Mouse (Mus musculus): ENCODE data around the gene St3gal4.

The St3gal4 gene

DNA sequence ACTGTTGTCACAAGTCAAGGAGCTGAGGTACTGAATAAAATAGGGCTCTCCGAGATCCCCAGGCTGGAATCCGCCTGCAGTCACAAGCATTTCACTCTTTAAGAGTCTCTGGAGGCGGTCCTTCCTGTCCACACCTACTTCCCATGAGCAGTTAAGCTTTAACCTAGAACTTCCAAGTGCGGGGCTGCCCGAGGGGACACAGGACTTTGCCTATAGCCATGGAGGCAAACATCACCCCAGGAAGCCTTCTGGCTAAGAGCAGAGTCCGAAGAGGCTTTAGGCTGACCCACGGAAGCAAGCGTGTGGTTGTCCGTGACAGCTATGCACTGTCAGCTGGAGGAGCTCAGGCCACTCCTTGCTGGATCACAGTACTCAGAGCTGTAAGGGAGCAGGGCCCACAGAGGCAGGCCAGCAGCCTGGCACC, 9.9 kb upstream of the St3gal4 start:
- no peak for DNase-seq (ENCODE audit: low read depth, low spot score)

DNA sequence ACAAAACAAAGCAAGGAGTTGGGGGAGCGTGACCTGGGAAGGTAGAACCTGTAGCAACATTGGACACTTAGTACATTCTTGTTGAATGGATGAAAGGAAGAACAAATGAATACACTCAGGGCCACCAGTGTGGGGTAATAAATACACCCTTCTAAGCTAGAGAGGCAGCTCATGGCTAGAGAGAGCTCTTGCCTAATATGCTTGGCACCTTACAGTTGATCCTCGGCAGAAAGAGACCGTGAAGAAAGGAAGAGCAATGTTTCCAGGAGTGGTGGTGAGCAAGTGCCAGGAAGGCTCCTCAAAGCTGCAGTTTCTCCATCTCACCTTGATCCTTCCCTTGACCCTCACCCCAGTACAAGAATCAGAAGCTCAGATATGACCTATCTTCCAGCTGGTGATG, 9.5 kb upstream of the St3gal4 start:
- no peak for DNase-seq (ENCODE audit: low read depth, low spot score)

DNA sequence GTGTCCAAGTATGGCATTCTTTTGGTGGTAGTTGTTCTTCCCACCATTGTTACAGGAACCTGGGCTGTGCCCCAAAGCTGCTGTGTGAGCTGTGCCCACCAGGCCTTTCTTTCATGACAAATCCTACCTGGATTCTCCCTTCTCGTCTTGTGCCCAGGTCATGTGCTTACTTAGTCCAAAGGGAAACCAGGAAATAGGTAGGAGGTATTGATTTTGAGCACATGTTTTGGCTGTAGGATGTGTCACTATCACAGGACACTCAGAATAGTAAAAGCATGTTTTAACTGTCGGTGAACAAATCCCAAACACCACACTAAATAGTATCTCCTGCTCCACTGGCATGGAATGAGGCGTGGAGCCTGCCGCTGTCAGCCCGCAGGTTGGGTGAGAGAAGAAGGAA, 8.5 kb upstream of the St3gal4 start:
- DNase-seq (ENCODE audit: low read depth, low spot score): no peak

DNA sequence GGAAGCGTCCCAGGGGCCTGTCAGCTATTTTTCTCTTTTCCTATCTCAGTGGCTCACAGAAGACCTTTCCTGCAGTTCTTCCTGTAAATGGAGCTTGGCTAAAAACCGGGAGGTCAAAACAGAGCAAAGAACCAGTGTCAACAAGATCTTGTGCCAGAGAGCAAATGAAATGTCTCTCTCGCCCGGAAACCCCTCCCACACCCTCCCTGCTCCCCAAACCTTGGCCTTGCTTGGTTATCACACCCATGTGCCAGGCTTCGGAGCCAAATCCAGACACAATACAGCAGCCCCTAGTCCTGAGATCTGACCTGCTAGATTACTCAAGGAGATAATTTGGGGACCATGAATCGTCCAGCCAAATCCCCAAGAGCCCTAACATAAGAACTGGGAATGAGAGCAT, 8.1 kb upstream of the St3gal4 start:
- no peak for DNase-seq (ENCODE audit: low read depth, low spot score)

DNA sequence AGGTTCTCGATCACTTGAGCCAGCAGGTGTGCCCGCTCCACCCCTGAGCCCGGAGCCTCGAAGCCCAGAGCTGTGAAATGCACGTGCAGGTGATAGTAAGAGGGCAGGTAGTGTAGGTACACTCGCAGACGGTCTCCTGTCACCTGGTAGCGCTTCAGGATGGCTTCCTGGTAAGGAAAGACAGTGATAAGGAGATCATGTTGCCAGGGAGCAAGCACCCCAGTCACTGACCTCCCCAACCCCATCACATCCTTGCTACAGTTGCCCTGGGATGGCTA, 5.5 kb upstream of the St3gal4 start:
- no peak for DNase-seq (ENCODE audit: low read depth, low spot score)

DNA sequence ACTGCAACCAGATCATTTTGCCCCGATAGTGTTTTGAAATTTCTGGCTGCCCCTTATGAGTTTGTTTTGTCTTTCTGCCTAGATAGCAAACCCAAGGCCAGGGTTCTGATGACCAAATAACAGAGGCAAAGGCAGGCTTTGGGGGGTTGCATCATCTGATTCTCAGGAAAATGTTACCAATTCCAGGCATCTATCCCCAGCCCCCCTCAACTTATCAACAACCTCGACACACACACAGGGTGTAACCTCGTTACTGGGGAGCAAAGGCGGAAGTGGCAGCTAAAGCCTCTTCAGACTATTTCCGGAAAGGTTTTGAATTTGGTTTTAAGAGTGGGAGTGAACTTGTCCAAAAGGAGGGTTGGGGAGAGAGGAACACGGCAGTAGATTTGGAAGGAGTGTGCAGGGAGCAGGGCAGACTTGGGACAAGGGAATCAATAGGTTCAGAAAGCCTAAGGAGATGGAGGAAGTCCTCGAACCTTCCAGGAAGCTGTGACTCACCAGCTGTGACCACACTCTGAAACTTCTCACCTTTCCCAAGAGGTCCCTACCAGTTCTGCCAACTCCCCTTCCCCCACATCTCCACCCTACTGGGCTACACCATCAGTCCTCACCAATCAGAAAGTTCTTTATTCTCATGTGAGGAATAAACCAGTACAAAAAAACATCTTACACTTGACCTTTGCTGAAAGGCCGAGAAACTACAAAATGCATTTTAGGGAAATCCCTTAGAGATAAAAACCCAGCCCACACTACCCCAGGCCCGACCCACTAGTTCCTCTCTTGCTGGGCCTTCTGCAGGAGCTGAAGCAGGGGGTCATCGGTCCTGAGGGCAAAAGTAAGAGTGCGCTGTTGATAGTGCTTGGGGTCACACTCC, 5.0 kb upstream of the St3gal4 start:
- DNase-seq (ENCODE audit: low read depth, low spot score): no peak

DNA sequence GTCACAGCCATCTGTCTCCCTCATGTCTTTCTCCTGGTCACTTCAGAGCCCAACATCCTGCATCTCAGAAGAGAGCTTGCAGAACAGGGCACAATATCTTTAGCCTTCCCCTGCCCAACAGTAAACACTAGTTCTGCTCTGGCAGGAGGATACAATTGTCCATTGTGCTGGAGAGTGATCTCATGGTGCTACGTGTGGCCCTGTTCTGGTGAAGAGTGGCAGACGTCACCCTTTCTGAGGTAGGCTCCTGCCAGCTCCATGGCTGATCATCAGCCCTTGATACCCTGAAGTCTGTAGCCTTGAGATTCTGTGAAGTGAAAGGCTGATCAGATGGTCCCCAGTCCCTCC, 4.4 kb upstream of the St3gal4 start:
- no peak for DNase-seq (ENCODE audit: low read depth, low spot score)

DNA sequence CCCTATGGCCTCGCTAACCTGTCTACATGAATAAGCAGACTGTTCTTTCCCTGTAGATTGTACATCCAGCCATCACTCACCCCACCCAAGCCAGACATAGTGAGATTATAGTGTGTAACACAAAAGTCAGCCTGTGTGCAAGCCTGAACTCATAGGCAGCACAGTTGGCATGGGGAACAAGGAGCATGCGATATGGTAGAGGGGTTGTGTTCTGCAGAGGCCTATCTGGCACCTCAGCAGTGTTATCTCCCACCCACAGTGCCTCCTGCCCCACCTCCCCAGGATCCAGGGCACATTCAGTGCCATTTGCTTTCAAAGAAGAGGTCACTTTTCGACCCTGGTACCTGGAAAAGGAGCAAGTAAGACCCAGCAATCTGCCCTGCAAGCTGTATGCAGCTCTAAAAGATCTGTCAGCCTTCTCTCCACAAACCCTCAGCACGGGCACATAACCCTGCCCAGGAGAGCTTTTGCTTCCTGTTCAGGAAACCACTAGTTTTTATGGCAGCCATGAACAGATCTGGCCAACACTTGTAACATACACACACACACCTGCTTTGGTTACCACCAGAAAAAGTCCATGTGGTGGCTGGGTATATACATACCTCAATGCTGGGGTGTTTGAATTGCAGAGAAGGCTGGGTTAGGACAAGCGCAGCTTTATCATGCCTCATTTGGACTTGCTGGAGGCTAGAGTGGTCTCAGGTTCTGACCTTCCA, 3.6 kb upstream of the St3gal4 start:
- no peak for DNase-seq (ENCODE audit: low read depth, low spot score)

DNA sequence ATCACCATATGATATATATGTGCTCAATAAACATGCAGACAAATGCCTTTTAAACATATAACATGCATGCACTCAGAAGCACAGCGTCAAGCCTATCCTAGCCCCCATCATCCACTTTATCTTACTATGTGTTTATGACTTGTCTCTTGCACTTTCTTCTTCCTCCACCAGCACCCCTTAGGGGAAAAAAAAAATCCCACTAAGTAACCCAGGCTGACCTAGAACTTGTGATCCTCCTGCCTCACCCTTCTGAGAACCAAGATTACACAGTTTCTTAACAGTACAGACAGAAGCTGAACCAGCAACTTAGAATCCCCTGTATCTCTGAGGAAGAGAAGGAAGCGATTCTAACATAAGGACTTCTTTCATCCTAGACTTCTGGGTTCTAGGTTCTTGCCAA, 505 bp downstream of the St3gal4 start:
- no peak for DNase-seq (ENCODE audit: low read depth, low spot score)

DNA sequence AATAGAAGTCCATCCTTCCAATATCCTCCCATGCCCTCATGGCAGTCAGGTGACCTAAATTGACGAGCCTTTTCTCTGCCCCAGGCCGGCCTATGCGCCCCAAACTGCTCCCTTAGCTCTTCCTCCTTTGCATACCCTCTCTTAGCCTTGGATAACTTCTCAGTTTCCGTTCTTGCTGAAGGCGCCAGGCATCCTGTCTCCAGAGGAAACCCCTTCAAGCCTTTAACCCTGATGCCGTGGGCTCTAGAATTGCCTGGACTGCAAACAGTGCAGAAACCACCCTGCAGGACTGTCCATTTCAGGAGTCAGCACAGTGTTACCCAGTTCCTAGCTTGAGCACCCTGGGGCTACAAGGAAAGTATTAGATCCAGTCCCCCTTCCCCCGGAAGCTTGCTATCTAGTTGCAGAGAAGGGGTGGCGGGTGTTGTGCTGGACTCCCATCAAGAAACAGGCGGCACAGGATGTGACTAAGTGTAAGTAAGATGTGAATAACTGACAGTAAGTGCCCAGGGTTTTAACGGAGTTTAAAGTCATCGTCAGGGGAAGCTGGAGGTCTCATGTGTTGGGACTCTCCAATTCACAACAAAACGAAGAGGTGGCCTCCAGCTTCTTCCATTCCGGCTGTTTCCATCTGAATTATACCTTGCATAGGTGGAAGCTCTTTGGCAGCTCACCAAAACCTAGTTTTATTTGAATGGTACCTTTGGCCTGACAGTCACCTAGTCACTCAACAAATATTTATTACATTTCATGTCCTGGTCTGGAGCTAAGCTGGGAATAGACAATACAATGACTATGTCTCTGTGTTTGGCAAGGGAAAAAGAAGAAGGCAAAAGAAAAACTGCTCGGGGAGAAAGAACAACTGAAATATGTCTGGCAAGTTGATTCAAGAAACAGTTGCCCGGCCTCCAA, 1.4 kb downstream of the St3gal4 start:
- DNase-seq (ENCODE audit: low read depth, low spot score): peak; percentile 16

DNA sequence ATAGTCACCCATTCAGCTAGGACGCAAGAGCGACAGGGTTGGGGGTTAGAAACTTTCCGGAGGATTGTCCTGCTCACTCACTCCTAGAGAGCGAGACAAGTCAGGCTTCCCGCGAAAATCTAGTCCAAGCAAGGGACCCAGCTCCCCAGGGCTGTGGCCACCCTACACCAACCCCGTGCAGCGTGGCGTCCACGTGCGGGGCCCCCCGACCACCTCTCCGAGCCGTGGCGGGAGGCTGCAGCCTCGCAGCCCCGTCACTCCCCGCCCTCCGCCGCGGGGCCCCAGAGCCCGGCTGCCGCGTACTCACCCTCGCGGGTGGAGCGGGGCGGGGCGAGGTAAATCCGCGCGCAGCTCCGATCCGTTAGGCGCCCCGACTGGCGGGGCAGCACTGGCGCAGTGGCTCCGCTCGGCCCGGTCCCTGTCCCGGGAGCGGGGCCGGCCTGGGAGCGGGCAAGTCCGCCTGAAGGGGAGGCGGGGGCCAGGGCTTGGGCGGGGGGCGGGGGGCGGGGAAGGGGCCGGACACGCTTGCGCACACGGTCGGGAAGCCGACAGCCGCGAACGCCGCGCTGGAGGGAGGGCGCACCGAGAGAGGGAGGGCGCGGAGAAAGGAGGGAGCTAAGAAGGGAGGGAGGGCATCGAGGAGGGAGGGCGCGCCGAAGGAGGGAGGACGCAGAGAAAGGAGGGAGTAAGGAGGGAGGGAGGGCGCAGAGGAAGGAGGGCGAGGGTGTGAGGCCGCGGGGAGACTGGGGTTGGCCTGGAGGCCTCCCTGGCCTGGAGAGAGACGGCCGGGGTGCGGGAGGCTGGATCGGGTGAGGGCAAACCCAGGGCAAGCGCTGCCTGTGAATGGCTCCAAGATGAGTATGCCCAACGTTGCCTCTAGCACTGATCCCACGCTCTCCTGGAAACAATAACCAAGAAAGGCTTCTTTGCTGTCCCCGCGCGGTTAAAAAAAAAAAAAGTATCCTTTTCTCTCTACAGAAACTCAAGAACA, 2.4 kb downstream of the St3gal4 start:
- DNase-seq (ENCODE audit: low read depth, low spot score): peak; percentile 85

DNA sequence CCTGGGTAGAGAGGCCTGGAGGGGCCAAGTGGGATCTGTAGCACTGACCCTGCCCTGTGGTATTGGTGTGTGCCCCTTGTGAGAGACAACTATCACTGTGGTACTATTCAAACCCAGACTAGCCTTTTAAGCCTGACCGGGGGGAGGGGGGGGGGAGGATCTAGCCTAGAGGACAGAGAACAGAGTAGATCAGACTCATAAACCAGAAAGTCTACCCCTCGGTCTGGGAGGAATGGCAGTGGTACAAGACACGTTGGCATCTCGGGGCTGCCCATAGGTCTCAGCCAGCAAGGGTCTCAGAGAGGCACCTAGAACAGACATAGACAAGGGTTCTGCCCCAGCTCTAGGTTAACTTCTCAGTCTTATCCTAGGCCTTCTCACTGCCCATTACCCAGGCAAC, 3.3 kb downstream of the St3gal4 start:
- DNase-seq (ENCODE audit: low read depth, low spot score): no peak

DNA sequence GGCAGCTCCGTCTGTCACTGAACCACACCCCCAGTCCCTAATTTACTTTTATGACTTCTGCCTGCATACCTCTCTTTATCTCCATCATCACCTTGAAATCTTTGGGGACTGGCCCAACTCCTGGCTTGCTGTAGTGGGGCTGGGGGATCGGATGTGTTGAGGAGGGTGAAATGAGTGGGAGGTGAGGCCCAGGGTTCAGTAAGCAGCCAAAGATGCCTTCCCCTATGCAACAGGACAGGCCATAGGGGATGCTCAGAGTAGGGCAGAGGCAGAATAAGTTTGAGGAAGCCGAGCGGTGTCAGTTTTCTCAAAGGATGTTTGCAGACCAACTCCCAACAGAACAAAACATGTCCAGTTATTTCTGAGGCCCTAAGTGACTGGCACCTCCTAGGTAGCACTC, 3.8 kb downstream of the St3gal4 start:
- no peak for DNase-seq (ENCODE audit: low read depth, low spot score)

DNA sequence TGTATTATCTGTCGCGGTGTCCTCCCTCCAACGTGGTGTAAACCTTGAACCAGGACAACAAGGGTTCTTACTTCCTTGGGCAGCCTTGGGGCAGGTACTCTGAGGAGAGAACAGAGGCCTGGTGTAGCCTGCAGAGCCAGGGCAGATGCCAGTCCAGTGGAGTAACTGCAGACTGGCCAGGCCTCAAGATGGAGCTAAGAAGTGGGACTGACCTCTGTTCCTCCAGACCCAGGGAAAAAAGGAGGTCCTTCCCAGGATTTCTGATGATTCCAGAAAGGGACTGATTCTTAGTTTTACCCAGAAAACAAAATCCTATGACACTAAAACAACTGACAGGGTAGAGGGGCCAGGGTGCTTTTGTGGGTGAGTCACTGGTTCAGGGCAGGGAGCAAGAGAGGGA, 4.8 kb downstream of the St3gal4 start:
- no peak for DNase-seq (ENCODE audit: low read depth, low spot score)

DNA sequence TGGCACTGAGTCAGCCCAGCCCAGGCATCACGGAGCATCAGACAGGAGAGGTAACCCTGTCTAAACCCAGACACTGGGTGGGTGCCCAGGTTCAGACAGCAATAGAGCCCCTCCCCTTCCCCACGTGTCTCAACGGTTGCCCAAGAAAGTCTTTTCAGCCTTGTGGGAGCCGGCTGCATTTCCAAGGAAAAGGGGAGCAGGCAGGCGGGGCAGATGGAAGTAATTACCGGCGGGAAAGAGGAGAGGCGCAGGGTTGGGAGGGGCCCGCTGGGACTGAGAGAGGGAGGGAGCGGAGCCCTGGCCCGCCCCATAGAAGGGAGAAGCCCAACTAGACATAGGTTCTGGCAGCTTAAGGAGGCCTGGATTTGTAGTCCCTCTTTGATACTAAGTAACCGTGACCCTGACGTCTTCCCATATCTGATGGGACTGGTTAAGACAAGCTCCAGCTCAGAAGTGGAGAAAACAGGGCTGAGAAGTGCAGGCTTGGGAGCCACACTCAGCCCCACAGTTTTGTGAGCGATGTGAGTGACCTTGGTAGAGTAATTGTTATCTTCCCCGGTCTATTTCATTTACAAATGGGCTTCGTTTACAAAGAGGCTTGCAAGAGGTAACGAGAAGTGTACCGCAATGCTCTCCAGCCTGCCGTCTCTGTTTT, 7.0 kb downstream of the St3gal4 start:
- DNase-seq (ENCODE audit: low read depth, low spot score): peak; percentile 75

DNA sequence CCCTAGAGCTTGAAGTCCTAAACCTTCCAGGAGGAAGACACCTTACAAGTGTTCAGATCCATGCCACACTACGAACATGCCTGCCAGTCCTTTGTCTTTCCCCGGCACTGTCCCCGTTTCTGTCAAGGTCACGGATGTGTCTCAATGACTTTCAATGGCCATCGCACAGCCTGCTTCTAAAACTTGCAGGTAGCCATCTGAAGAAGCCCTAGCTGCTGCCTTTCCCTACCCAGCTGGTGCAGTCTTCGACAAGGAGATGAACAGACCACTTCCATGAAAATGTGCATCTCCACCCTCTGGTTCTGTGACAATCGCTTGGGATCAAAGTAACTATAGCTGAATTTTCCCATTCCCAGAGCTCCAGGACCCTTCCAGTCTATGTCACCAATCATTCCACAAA, 7.6 kb downstream of the St3gal4 start:
- no peak for DNase-seq (ENCODE audit: low read depth, low spot score)

DNA sequence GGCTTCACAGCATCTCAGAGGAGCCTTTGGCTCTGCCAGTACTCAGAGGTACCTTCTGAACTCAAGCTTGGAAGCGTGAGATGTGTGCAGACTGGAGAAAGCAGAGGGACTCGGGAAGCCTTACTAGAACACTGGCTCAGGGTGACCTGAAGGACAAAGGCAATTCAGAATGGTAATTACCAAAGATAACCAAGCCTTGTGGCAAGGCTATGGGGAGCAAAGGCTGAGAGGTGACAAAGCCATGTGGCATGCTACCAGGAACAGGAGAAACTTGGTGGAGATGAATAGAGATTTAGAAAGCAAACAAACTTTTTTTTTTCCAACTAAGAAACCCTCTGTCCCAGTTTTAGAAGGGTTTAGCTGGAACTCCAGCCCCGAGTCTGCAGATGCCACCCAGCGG, 8.5 kb downstream of the St3gal4 start:
- no peak for DNase-seq (ENCODE audit: low read depth, low spot score)

DNA sequence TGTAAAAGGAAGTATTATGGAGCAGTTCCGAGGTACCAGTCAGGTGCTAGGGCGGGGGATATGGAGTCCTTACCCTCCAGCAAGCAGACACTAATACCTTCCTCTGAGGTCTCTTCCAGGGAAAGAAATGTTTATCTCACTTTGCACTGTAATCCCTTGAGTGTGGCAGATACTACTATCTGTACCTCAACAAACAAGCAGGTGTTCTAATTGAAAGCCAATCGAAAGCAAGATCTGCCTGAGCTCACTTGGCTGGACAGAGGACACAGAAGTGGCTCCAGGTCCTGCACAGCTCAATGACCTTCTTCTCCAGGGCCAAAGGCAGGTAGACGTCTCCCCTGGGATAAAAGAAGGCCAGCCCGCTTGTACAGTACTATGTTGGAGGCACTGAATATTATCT, 9.0 kb downstream of the St3gal4 start:
- DNase-seq (ENCODE audit: low read depth, low spot score): no peak

DNA sequence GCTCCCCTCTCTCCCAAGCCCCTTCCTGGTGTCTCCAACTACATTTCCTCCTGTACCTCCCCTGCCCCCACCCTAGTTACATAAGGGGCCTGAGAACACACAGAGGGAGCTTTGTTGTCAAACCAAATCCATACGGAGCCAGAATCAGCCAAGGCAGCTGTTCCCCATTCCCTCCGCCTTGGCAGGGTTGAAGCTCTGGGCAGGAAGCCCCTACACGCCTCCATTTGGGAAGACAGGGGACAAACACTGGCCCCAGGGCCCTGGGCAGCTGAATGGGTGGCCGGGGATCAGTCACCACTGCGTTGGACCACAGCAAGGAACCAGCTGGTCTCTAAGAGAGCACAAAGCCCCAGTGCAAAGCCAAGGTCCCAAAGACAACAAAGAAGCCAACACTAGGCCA, 10.2 kb downstream of the St3gal4 start:
- peak; percentile 39 for DNase-seq (ENCODE audit: low read depth, low spot score)

DNA sequence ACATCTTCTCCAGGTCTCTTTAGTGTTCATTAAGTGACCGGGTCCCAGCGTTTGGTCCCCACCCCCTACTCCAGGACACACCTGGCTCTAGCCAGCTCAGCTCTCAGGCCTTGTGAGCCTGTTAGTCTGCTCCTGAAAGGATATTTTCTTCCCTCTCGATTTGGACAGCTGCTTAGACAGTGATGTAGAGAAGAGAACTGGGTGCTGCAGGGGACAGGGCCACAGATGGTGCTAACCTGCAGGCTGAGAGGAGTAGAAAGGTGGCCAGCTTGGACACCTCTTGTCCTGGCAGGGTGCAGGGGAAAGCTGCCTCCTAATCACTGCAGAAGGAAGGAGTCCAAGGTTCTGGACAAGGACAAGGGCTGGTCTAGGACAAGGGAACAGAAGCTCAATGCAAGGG, 11.0 kb downstream of the St3gal4 start:
- DNase-seq (ENCODE audit: low read depth, low spot score): no peak

DNA sequence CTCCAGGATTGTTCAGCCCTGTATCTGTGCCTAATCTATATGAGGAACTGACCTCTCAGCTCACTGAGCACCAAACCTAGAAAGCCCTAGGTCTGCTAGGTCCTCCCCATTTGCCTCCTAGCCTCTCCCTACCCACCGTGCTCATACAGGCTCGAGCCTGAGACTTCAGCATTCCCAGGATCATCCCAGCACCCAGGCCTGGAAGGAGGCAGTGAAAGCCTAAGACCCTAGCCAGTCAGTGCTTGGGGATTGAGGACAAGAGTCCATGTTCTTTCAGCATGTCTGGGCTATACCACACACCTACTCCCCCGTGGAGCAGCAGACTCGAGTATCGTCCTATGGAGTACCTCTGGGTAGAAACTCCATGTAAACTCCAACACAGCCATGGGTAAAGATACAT, 11.7 kb downstream of the St3gal4 start:
- no peak for DNase-seq (ENCODE audit: low read depth, low spot score)

Data from mesoderm, embryonic 11.5 days (tissue).